Mouse (Mus musculus) E14TG2a.4 (cell line): Measurements from ENCODE around the gene Dlg4.

ENCODE experiments used
- H3K27me3 ChIP-seq: 2 replicates; pipeline ENCODE4 v1.6.1; 2014; ENCODE audit warnings: low read length, control low read depth; ENCODE audit not compliant: insufficient read depth
- H3K36me3 ChIP-seq: 2 replicates; pipeline ENCODE4 v1.6.1; 2014; ENCODE audit warnings: low read length, control low read depth; ENCODE audit not compliant: insufficient read depth
- H3K4me1 ChIP-seq: replicated peaks from 2 replicates; pipeline ENCODE4 v1.6.1; 2014; ENCODE audit warnings: low read depth, low read length, control low read depth
- H3K4me3 ChIP-seq: replicated peaks from 2 replicates; pipeline ENCODE4 v1.5.1; 2014; ENCODE audit warnings: mild to moderate bottlenecking, low read length
- H3K9me3 ChIP-seq: 2 replicates; pipeline ENCODE4 v1.6.1; 2014; ENCODE audit warnings: low read length, control low read depth
- CTCF ChIP-seq: conservative IDR thresholded peaks from 2 replicates; pipeline ENCODE4 v1.5.1; 2014; ENCODE audit warnings: low read length
- NANOG ChIP-seq: IDR thresholded peaks from 2 replicates; pipeline ENCODE4 v1.6.1; 2014; ENCODE audit warnings: borderline replicate concordance, low read length, mixed read lengths
- POU5F1 ChIP-seq: IDR thresholded peaks from 2 replicates; pipeline ENCODE4 v1.6.1; 2014; ENCODE audit warnings: low read length, borderline replicate concordance

Gene Dlg4

GRCm38 (mm10) chr11:70079175-70079574 lies 62.4 kb downstream of the Dlg4 start:
- Histone ChIP-seq H3K4me3 (no peak overlapping the region), H3K36me3 (no peaks in the 10 kb centered on the region), H3K27me3 (peaks cover 6% of the 10 kb centered on the region; the same call in 1 of the 2 replicates), H3K4me1 (peaks cover 11% of the 10 kb centered on the region), H3K9me3 (no peaks in the 10 kb centered on the region)
- TF ChIP-seq POU5F1 (no peak), NANOG (no peak), CTCF (no peak)

GRCm38 (mm10) chr11:70079928-70080327 lies 63.2 kb downstream of the Dlg4 start:
- Histone ChIP-seq H3K9me3 (no peaks in the 10 kb centered on the region), H3K4me1 (peaks cover 16% of the 10 kb centered on the region), H3K4me3 (no peak overlapping the region), H3K27me3 (peaks cover 14% of the 10 kb centered on the region), H3K36me3 (no peaks in the 10 kb centered on the region)
- TF ChIP-seq CTCF (no peak), NANOG (no peak), POU5F1 (no peak)

- no peak overlapping the region for H3K4me3 ChIP-seq
- H3K9me3 ChIP-seq = no peaks in the 10 kb centered on the region
- H3K36me3 ChIP-seq = no peaks in the 10 kb centered on the region
- peaks cover 8% of the 10 kb centered on the region for H3K4me1 ChIP-seq
- peaks cover 14% of the 10 kb centered on the region for H3K27me3 ChIP-seq
- TF ChIP-seq POU5F1 = no peak
- no peak for TF ChIP-seq CTCF
- no peak for TF ChIP-seq NANOG
These were observed 64.3 kb downstream of the Dlg4 start for GRCm38 (mm10) chr11:70080803-70081590.

- Histone ChIP-seq H3K27me3 (peaks cover 18% of the 10 kb centered on the region), H3K36me3 (no peaks in the 10 kb centered on the region), H3K4me1 (peaks cover 8% of the 10 kb centered on the region), H3K4me3 (peak overlapping the region; percentile 57), H3K9me3 (0 out of 2 replicates have a peak, but pooled peaks cover 5% of the 10 kb centered on the region)
- TF ChIP-seq POU5F1 (no peak), CTCF (no peak), NANOG (no peak)
These were observed 67.8 kb downstream of the Dlg4 start for GRCm38 (mm10) chr11:70084563-70084962.

GRCm38 (mm10) chr11:70091986-70092783 lies 75.4 kb downstream of the Dlg4 start, which contains the start of gene Asgr2:
Gene Asgr2 (plus strand): TSS chr11:70092644.
- Histone ChIP-seq H3K4me3 (no peak within 1 kb of the TSS), H3K36me3 (no peaks in the 10 kb centered on the region), H3K27me3 (peaks cover 17% of the 10 kb centered on the region), H3K9me3 (no peaks in the 10 kb centered on the region), H3K4me1 (peaks cover 15% of the 10 kb centered on the region)
- TF ChIP-seq NANOG (no peak), CTCF (no peak), POU5F1 (no peak)
